Mouse (Mus musculus): ENCODE measurements around the gene C1d. TPM values are rescaled to one million over a fixed set of nuclear protein-coding genes. Genes with fewer than 3 reads are reported as not detected.

The C1d gene
- polyA plus RNA-seq (2014; fragmentation: Nextera tagmentation; extraction: Ambion mirVana): 114 and 119 TPM in 2 replicates

- under 1% methylated on average over 33 of the region's 33 CpGs for WGBS
- H3K9me3 ChIP-seq (ENCODE audit: control insufficient read depth, low read length): no peaks in the 10 kb centered on the region
- DNase-seq (ENCODE audit: low spot score): peak; percentile 98
These were observed at the start of gene C1d for GRCm38 (mm10) chr11:17257443-17257842. Gene C1d, plus strand, starts transcription at chr11:17257579.

GRCm38 (mm10) chr11:17211258-17212140 lies 45.9 kb upstream of the C1d start, which contains the start of gene Pno1:
Gene Pno1, minus strand, starts transcription at chr11:17211568.
- H3K27me3 ChIP-seq (ENCODE audit: control insufficient read depth, insufficient read depth, low read length): no peaks in the 10 kb centered on the region
- ATAC-seq (ENCODE audit: low FRiP score): peak; percentile 100
- H3K4me3 ChIP-seq (ENCODE audit: low read depth, low read length): peak within 1 kb of the TSS; percentile 86
- H3K9me3 ChIP-seq (ENCODE audit: control insufficient read depth, low read length): no peaks in the 10 kb centered on the region
- H3K9ac ChIP-seq (ENCODE audit: low read depth, low read length): peak within 1 kb of the TSS; percentile 81
- H3K4me2 ChIP-seq (replicated peaks; ENCODE audit: low read depth, low read length): peak within 1 kb of the TSS; percentile 57
- under 1% methylated on average over 63 of the region's 65 CpGs for WGBS
- H3K27ac ChIP-seq (ENCODE audit: low read depth, low read length): 0 out of 2 replicates have a peak within 1 kb of the TSS, but pooled peaks have one; percentile 30
- peak; percentile 96 for DNase-seq (ENCODE audit: low spot score)
- H3K36me3 ChIP-seq (ENCODE audit: control insufficient read depth, insufficient read depth, low read length): 0 out of 2 replicates have a peak, but pooled peaks cover 2% of the 10 kb centered on the region
- no peaks in the 10 kb centered on the region for H3K4me1 ChIP-seq (replicated peaks; ENCODE audit: control insufficient read depth, insufficient read depth, low read length)

More at GRCm38 (mm10) chr11:17257443-17257842, at the start of gene C1d:
- peak; percentile 96 for ATAC-seq (ENCODE audit: low FRiP score)
- peak within 1 kb of the TSS; percentile 83 for H3K27ac ChIP-seq (ENCODE audit: low read depth, low read length)
- peak within 1 kb of the TSS; percentile 76 for H3K4me3 ChIP-seq (ENCODE audit: low read depth, low read length)
- H3K27me3 ChIP-seq (ENCODE audit: control insufficient read depth, insufficient read depth, low read length): no peaks in the 10 kb centered on the region
- H3K9ac ChIP-seq (ENCODE audit: low read depth, low read length): peak within 1 kb of the TSS; percentile 90
- H3K36me3 ChIP-seq (ENCODE audit: control insufficient read depth, insufficient read depth, low read length): no peaks in the 10 kb centered on the region
- no peaks in the 10 kb centered on the region for H3K4me1 ChIP-seq (replicated peaks; ENCODE audit: control insufficient read depth, insufficient read depth, low read length)
- H3K4me2 ChIP-seq (replicated peaks; ENCODE audit: low read depth, low read length): peak within 1 kb of the TSS; percentile 41

DNA sequence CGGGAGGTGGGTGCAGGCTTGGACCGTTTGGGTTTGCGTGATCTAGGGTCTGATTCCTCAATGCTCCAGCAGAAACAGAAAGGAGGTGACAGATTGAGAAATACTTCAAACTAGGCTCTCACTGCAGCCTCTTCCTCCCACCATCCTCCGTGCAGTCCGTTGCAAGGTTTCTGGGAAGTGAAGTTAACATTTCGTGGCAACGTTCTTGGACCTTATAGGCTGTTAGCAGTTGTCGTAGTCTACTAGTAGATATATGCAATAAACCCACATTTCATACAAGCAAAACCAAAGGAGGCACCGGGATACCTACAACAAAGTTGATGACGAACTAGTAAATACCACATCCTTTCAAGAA lies 45.3 kb upstream of the C1d start:
- H3K9ac ChIP-seq (ENCODE audit: low read depth, low read length): peak overlapping the region; percentile 81
- H3K4me1 ChIP-seq (replicated peaks; ENCODE audit: control insufficient read depth, insufficient read depth, low read length): no peaks in the 10 kb centered on the region
- H3K4me2 ChIP-seq (replicated peaks; ENCODE audit: low read depth, low read length): peak overlapping the region; percentile 57
- H3K9me3 ChIP-seq (ENCODE audit: control insufficient read depth, low read length): no peaks in the 10 kb centered on the region
- no peaks in the 10 kb centered on the region for H3K27me3 ChIP-seq (ENCODE audit: control insufficient read depth, insufficient read depth, low read length)
- ATAC-seq (ENCODE audit: low FRiP score) (no peak), DNase-seq (ENCODE audit: low spot score) (no peak)
- WGBS: 2% methylated on average over 10 of the region's 10 CpGs
- 0 out of 2 replicates have a peak, but pooled peaks cover 2% of the 10 kb centered on the region for H3K36me3 ChIP-seq (ENCODE audit: control insufficient read depth, insufficient read depth, low read length)
- H3K4me3 ChIP-seq (ENCODE audit: low read depth, low read length): peak overlapping the region; percentile 86
- H3K27ac ChIP-seq (ENCODE audit: low read depth, low read length): 0 out of 2 replicates have a peak overlapping the region, but pooled peaks have one; percentile 30

GRCm38 (mm10) chr11:17212903-17213509 lies 44.4 kb upstream of the C1d start:
- no peaks in the 10 kb centered on the region for H3K9me3 ChIP-seq (ENCODE audit: control insufficient read depth, low read length)
- DNase-seq (ENCODE audit: low spot score) (no peak), ATAC-seq (ENCODE audit: low FRiP score) (no peak)
- H3K36me3 ChIP-seq (ENCODE audit: control insufficient read depth, insufficient read depth, low read length): no peaks in the 10 kb centered on the region
- H3K4me2 ChIP-seq (replicated peaks; ENCODE audit: low read depth, low read length): no peak overlapping the region
- H3K4me1 ChIP-seq (replicated peaks; ENCODE audit: control insufficient read depth, insufficient read depth, low read length): no peaks in the 10 kb centered on the region
- no peaks in the 10 kb centered on the region for H3K27me3 ChIP-seq (ENCODE audit: control insufficient read depth, insufficient read depth, low read length)
- H3K9ac ChIP-seq (ENCODE audit: low read depth, low read length): no peak overlapping the region
- 88% methylated on average over 5 of the region's 5 CpGs for WGBS
- H3K4me3 ChIP-seq (ENCODE audit: low read depth, low read length): no peak overlapping the region
- H3K27ac ChIP-seq (ENCODE audit: low read depth, low read length): no peak overlapping the region

GRCm38 (mm10) chr11:17215475-17215874 lies 41.9 kb upstream of the C1d start:
- no peak overlapping the region for H3K9ac ChIP-seq (ENCODE audit: low read depth, low read length)
- no peak for ATAC-seq (ENCODE audit: low FRiP score)
- H3K9me3 ChIP-seq (ENCODE audit: control insufficient read depth, low read length): no peaks in the 10 kb centered on the region
- H3K36me3 ChIP-seq (ENCODE audit: control insufficient read depth, insufficient read depth, low read length): no peaks in the 10 kb centered on the region
- no peak overlapping the region for H3K27ac ChIP-seq (ENCODE audit: low read depth, low read length)
- WGBS: 85% methylated on average over 3 of the region's 3 CpGs
- no peaks in the 10 kb centered on the region for H3K4me1 ChIP-seq (replicated peaks; ENCODE audit: control insufficient read depth, insufficient read depth, low read length)
- no peak overlapping the region for H3K4me3 ChIP-seq (ENCODE audit: low read depth, low read length)
- H3K27me3 ChIP-seq (ENCODE audit: control insufficient read depth, insufficient read depth, low read length): no peaks in the 10 kb centered on the region
- no peak for DNase-seq (ENCODE audit: low spot score)
- no peak overlapping the region for H3K4me2 ChIP-seq (replicated peaks; ENCODE audit: low read depth, low read length)

GRCm38 (mm10) chr11:17221126-17221525 lies 36.3 kb upstream of the C1d start:
- 96% methylated on average over 8 of the region's 8 CpGs for WGBS
- H3K27ac ChIP-seq (ENCODE audit: low read depth, low read length): no peak overlapping the region
- DNase-seq (ENCODE audit: low spot score) (no peak), ATAC-seq (ENCODE audit: low FRiP score) (no peak)
- no peaks in the 10 kb centered on the region; the same call in 1 of the 2 replicates for H3K36me3 ChIP-seq (ENCODE audit: control insufficient read depth, insufficient read depth, low read length)
- no peak overlapping the region for H3K9ac ChIP-seq (ENCODE audit: low read depth, low read length)
- H3K4me3 ChIP-seq (ENCODE audit: low read depth, low read length): no peak overlapping the region
- H3K27me3 ChIP-seq (ENCODE audit: control insufficient read depth, insufficient read depth, low read length): no peaks in the 10 kb centered on the region
- H3K9me3 ChIP-seq (ENCODE audit: control insufficient read depth, low read length): no peaks in the 10 kb centered on the region
- H3K4me2 ChIP-seq (replicated peaks; ENCODE audit: low read depth, low read length): no peak overlapping the region
- H3K4me1 ChIP-seq (replicated peaks; ENCODE audit: control insufficient read depth, insufficient read depth, low read length): no peaks in the 10 kb centered on the region

DNA sequence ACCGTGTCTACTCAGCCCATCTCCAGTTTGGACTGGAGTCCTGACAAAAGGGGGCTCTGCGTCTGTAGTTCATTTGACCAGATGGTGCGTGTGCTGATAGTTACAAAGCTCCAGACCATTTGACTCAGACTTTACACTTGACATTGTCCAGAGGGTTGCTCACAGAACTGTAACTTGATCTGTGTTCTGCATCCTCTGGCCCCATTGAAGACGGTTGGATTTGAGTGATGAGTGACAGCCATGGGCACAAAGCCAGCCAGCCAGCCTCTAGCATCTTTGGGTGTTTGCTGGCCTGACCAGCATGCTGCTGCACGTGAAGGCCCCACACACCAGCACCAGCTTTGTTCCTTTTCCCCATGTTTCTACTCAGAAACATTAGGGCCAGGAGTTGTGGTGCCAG lies 24.6 kb upstream of the C1d start:
- H3K9me3 ChIP-seq (ENCODE audit: control insufficient read depth, low read length): no peaks in the 10 kb centered on the region
- ATAC-seq (ENCODE audit: low FRiP score) (no peak), DNase-seq (ENCODE audit: low spot score) (no peak)
- H3K36me3 ChIP-seq (ENCODE audit: control insufficient read depth, insufficient read depth, low read length): no peaks in the 10 kb centered on the region
- WGBS: 84% methylated on average over 5 of the region's 5 CpGs
- no peak overlapping the region for H3K27ac ChIP-seq (ENCODE audit: low read depth, low read length)
- H3K9ac ChIP-seq (ENCODE audit: low read depth, low read length): no peak overlapping the region
- no peaks in the 10 kb centered on the region for H3K4me1 ChIP-seq (replicated peaks; ENCODE audit: control insufficient read depth, insufficient read depth, low read length)
- H3K4me3 ChIP-seq (ENCODE audit: low read depth, low read length): no peak overlapping the region
- H3K27me3 ChIP-seq (ENCODE audit: control insufficient read depth, insufficient read depth, low read length): no peaks in the 10 kb centered on the region
- no peak overlapping the region for H3K4me2 ChIP-seq (replicated peaks; ENCODE audit: low read depth, low read length)

- Histone ChIP-seq H3K4me2 (replicated peaks; ENCODE audit: low read depth, low read length) (no peak overlapping the region), H3K27ac (ENCODE audit: low read depth, low read length) (no peak overlapping the region), H3K27me3 (ENCODE audit: control insufficient read depth, insufficient read depth, low read length) (no peaks in the 10 kb centered on the region), H3K9me3 (ENCODE audit: control insufficient read depth, low read length) (no peaks in the 10 kb centered on the region), H3K36me3 (ENCODE audit: control insufficient read depth, insufficient read depth, low read length) (no peaks in the 10 kb centered on the region), H3K4me1 (replicated peaks; ENCODE audit: control insufficient read depth, insufficient read depth, low read length) (no peaks in the 10 kb centered on the region), H3K9ac (ENCODE audit: low read depth, low read length) (no peak overlapping the region), H3K4me3 (ENCODE audit: low read depth, low read length) (no peak overlapping the region)
- WGBS: 92% methylated on average over 5 of the region's 5 CpGs
- no peak for DNase-seq (ENCODE audit: low spot score)
- ATAC-seq (ENCODE audit: low FRiP score): no peak
These were observed 20.8 kb upstream of the C1d start for GRCm38 (mm10) chr11:17236449-17237037.

Measured in hindbrain, embryonic 11.5 days (tissue).